Mouse (Mus musculus) liver, postnatal 0 days (tissue): ENCODE data around the gene Zyg11b.

Source experiments
- CTCF ChIP-seq: sonication (generic); IDR thresholded peaks from 2 replicates; pipeline ENCODE4 v1.5.1; 2016; ENCODE audit warnings: antibody characterized with exemption, low read depth
- EP300 ChIP-seq: IDR thresholded peaks from 2 replicates; pipeline ENCODE4 v1.6.1; 2016; ENCODE audit warnings: antibody characterized with exemption, low read depth, mild to moderate bottlenecking

- TF ChIP-seq CTCF = no peak
- TF ChIP-seq EP300 = no peak
Measured at GRCm38 (mm10) chr4:108300266-108300665, 630 bp downstream of the Zyg11b start.
